Mouse (Mus musculus) CH12.LX (cell line): ENCODE results near the gene Ror1. TPM values are rescaled to one million over a fixed set of nuclear protein-coding genes. Genes with fewer than 3 reads are reported as not detected.

Experiments used
- DNase-seq: peaks from one replicate; pipeline ENCODE4 v3.0.0-alpha.2; 2013; ENCODE audit errors: extremely low read depth
- H3K27ac ChIP-seq: 2 replicates; pipeline ENCODE4 v1.5.1; 2012; ENCODE audit warnings: low read depth, mild to moderate bottlenecking, control low read depth, moderate library complexity; ENCODE audit not compliant: insufficient read depth
- H3K27me3 ChIP-seq: replicated peaks from 2 replicates; pipeline ENCODE3; 2012; ENCODE audit warnings: inconsistent platforms
- H3K36me3 ChIP-seq, 2 experiments: replicated peaks in 1 of 2; 2 replicates each; pipeline versions ENCODE3 to v1.6.1; 2012; ENCODE audit warnings: inconsistent platforms in 1 of 2, low read length in 1 of 2, mild to moderate bottlenecking in 1 of 2, mixed read lengths in 1 of 2, moderate library complexity in 1 of 2; ENCODE audit not compliant: control insufficient read depth in 1 of 2, insufficient read depth in 1 of 2
- H3K4me1 ChIP-seq, 2 experiments: 2 replicates each; pipeline ENCODE4 v1.6.1; 2012; ENCODE audit warnings: inconsistent platforms in 1 of 2, moderate library complexity in 1 of 2; ENCODE audit not compliant: insufficient read depth in 2 of 2, control insufficient read depth in 1 of 2
- H3K4me2 ChIP-seq: 2 replicates; pipeline ENCODE4 v1.6.1; 2012; ENCODE audit warnings: low read depth, mild to moderate bottlenecking, control low read depth; ENCODE audit not compliant: poor library complexity, insufficient read depth, severe bottlenecking
- H3K4me3 ChIP-seq, 3 experiments: fragments of 150-350 bp in 1 of 3; sonication (generic) in 1 of 3; replicated peaks in 1 of 3; 2 replicates each; pipeline versions ENCODE3 to v1.5.1; 2011 to 2012; ENCODE audit warnings: low read depth in 2 of 3, low read length in 2 of 3, mild to moderate bottlenecking in 2 of 3, moderate library complexity in 2 of 3, control low read depth in 1 of 3, improper control_type of control experiment in 1 of 3, inconsistent platforms in 1 of 3, mixed read lengths in 1 of 3; ENCODE audit not compliant: poor library complexity in 1 of 3
- H3K79me2 ChIP-seq: replicated peaks from 2 replicates; pipeline ENCODE4 v1.6.1; 2012; ENCODE audit warnings: mild to moderate bottlenecking, moderate library complexity; ENCODE audit not compliant: control insufficient read depth, poor library complexity, insufficient read depth, severe bottlenecking; ENCODE audit errors: extremely low read depth
- H3K9ac ChIP-seq: 2 replicates; pipeline ENCODE4 v1.6.1; 2012; ENCODE audit warnings: low read depth, mild to moderate bottlenecking, control low read depth, moderate library complexity; ENCODE audit not compliant: insufficient read depth
- H3K9me3 ChIP-seq: replicated peaks from 2 replicates; pipeline ENCODE3; 2012; ENCODE audit warnings: low read length, inconsistent platforms, mixed read lengths
- CHD2 ChIP-seq: IDR thresholded peaks from 2 replicates; pipeline ENCODE4 v1.6.1; 2011; ENCODE audit warnings: low read length, improper control_type of control experiment
- CTCF ChIP-seq, 2 experiments: IDR thresholded peaks in 1 of 2; conservative IDR thresholded peaks in 1 of 2; 2 replicates each; pipeline ENCODE4 v1.5.1; 2011 to 2012; ENCODE audit warnings: low read depth in 2 of 2, low read length in 2 of 2, improper control_type of control experiment in 1 of 2, inconsistent platforms in 1 of 2, mild to moderate bottlenecking in 1 of 2, moderate library complexity in 1 of 2
- E2F4 ChIP-seq: IDR thresholded peaks from 2 replicates; pipeline ENCODE4 v1.6.1; 2011; ENCODE audit warnings: low read depth, low read length, improper control_type of control experiment; ENCODE audit not compliant: insufficient replicate concordance
- ELF1 ChIP-seq: IDR thresholded peaks from 2 replicates; pipeline ENCODE4 v1.6.1; 2014; ENCODE audit warnings: low read depth, mild to moderate bottlenecking, inconsistent platforms, low read length, improper control_type of control experiment
- EP300 ChIP-seq: IDR thresholded peaks from 2 replicates; pipeline ENCODE4 v1.6.1; 2011; ENCODE audit warnings: low read length, improper control_type of control experiment
- GABPA ChIP-seq: IDR thresholded peaks from 2 replicates; pipeline ENCODE4 v1.6.1; 2012; ENCODE audit warnings: low read depth, low read length, improper control_type of control experiment, inconsistent platforms; ENCODE audit not compliant: insufficient replicate concordance
- HCFC1 ChIP-seq: IDR thresholded peaks from 2 replicates; pipeline ENCODE4 v1.6.1; 2012; ENCODE audit warnings: low read depth, mild to moderate bottlenecking, inconsistent platforms, low read length, improper control_type of control experiment
- IRF4 ChIP-seq: IDR thresholded peaks from 2 replicates; pipeline ENCODE4 v1.6.1; 2014; ENCODE audit warnings: low read depth, mild to moderate bottlenecking, inconsistent platforms, low read length, improper control_type of control experiment
- JUN ChIP-seq: IDR thresholded peaks from 2 replicates; pipeline ENCODE4 v1.6.1; 2011; ENCODE audit warnings: low read depth, mild to moderate bottlenecking, low read length, improper control_type of control experiment, moderate library complexity; ENCODE audit not compliant: insufficient read depth
- MAFK ChIP-seq: IDR thresholded peaks from 2 replicates; pipeline ENCODE4 v1.6.1; 2011; ENCODE audit warnings: low read length, improper control_type of control experiment; ENCODE audit not compliant: insufficient replicate concordance
- MAZ ChIP-seq: IDR thresholded peaks from 2 replicates; pipeline ENCODE4 v1.6.1; 2012; ENCODE audit warnings: low read depth, mild to moderate bottlenecking, inconsistent platforms, low read length, improper control_type of control experiment, moderate library complexity
- MEF2A ChIP-seq: IDR thresholded peaks from 2 replicates; pipeline ENCODE4 v1.6.1; 2014; ENCODE audit warnings: low read depth, mild to moderate bottlenecking, inconsistent platforms, low read length, improper control_type of control experiment, borderline replicate concordance
- MYC ChIP-seq: IDR thresholded peaks from 2 replicates; pipeline ENCODE4 v1.6.1; 2011; ENCODE audit warnings: low read depth, mild to moderate bottlenecking, improper control_type of control experiment, low read length
- NELFE ChIP-seq: IDR thresholded peaks from 2 replicates; pipeline ENCODE4 v1.6.1; 2011; ENCODE audit warnings: low read depth, low read length, improper control_type of control experiment
- NRF1 ChIP-seq: IDR thresholded peaks from 2 replicates; pipeline ENCODE4 v1.6.1; 2014; ENCODE audit warnings: low read depth, mild to moderate bottlenecking, inconsistent platforms, low read length, improper control_type of control experiment, moderate library complexity
- POLR2A ChIP-seq: IDR thresholded peaks from 2 replicates; pipeline ENCODE4 v1.6.1; 2011; ENCODE audit warnings: low read depth, mild to moderate bottlenecking, improper control_type of control experiment, low read length
- RCOR1 ChIP-seq: conservative IDR thresholded peaks from 2 replicates; pipeline ENCODE4 v1.6.1; 2012; ENCODE audit warnings: low read depth, mild to moderate bottlenecking, inconsistent platforms, low read length, improper control_type of control experiment
- SIN3A ChIP-seq: IDR thresholded peaks from 2 replicates; pipeline ENCODE4 v1.6.1; 2012; ENCODE audit warnings: low read length, improper control_type of control experiment, inconsistent platforms
- TBP ChIP-seq: conservative IDR thresholded peaks from 2 replicates; pipeline ENCODE4 v1.6.1; 2011; ENCODE audit warnings: low read depth, low read length, improper control_type of control experiment
- USF1 ChIP-seq: IDR thresholded peaks from 2 replicates; pipeline ENCODE4 v1.6.1; 2014; ENCODE audit warnings: low read depth, mild to moderate bottlenecking, inconsistent platforms, low read length, improper control_type of control experiment
- USF2 ChIP-seq: conservative IDR thresholded peaks from 2 replicates; pipeline ENCODE4 v1.6.1; 2011; ENCODE audit warnings: low read depth, low read length, improper control_type of control experiment
- ZC3H11A ChIP-seq: IDR thresholded peaks from 2 replicates; pipeline ENCODE4 v1.6.1; 2012; ENCODE audit warnings: low read depth, mild to moderate bottlenecking, inconsistent platforms, low read length, improper control_type of control experiment
- ZKSCAN1 ChIP-seq: IDR thresholded peaks from 2 replicates; pipeline ENCODE4 v1.6.1; 2012; ENCODE audit warnings: low read depth, inconsistent platforms, low read length, improper control_type of control experiment, borderline replicate concordance
- ZMIZ1 ChIP-seq: IDR thresholded peaks from 2 replicates; pipeline ENCODE4 v1.6.1; 2012; ENCODE audit warnings: low read depth, mild to moderate bottlenecking, inconsistent platforms, low read length, improper control_type of control experiment
- ZNF384 ChIP-seq: IDR thresholded peaks from 2 replicates; pipeline ENCODE4 v1.6.1; 2012; ENCODE audit warnings: low read depth, low read length, improper control_type of control experiment, inconsistent platforms
- dilution Hi-C: fragments of 300-500 bp; cut with MboI; formaldehyde crosslinking; loops from 2 replicates; pipeline ENCODE4 v1.14.3; 2020; ENCODE audit warnings: low sequenced_read_pairs; ENCODE audit not compliant: extremely low pct_unique_long_range_greater_than_20kb, extremely low pct_ligation_motif_present
- in situ Hi-C: fragments of 300-500 bp; cut with MboI; formaldehyde crosslinking; loops from 3 replicates; pipeline ENCODE4 v1.14.3; 2019; ENCODE audit warnings: low sequenced_read_pairs, low pct_ligation_motif_present, low pct_unique_long_range_greater_than_20kb, mixed read lengths
- polyA plus RNA-seq: library from polyadenylated mRNA; unstranded; fragments of >175 nt; gene quantifications from 2 replicates; pipeline ENCODE4 v1.2.1, GENCODE M21; 2012; ENCODE audit warnings: low read depth; ENCODE audit not compliant: insufficient read length
- total RNA-seq, 2 experiments: library from RNA; depleted of rRNA; stranded (reverse); fragments of 300-350 nt in 1 of 2; fragments of >200 nt in 1 of 2; gene quantifications; 2 replicates each; pipeline ENCODE4 v1.2.3; 2012 to 2014

Ror1 gene
- total and polyA plus RNA-seq, 3 experiments: not detected

DNA sequence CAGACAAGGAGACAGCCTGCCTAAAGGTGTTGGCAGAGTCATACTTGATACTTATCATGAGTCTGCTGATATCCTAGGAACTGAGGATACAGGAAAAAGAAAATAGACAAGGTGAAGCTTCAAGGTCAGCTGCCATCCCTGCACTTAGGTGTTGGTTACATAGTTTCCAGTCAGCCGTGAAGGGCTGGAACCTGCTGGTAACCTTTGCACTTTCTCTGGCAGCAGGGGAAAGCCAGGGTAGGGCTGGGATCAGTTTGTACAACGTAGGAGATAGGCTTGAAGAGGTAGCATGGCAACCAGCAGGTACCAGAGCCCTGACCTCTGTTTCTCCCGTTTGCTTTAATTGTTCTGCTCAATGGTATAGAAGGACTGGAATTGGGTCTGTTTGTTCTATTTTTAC, 281.6 kb downstream of the Ror1 start:
- no peak for DNase-seq
- H3K4me1 ChIP-seq: no peaks in the 10 kb centered on the region
- H3K9me3 ChIP-seq: peaks cover 69% of the 10 kb centered on the region
- TF ChIP-seq GABPA (no peak), ZMIZ1 (no peak), ZC3H11A (no peak), CHD2 (no peak), USF1 (no peak), CTCF (conservative IDR thresholded peaks at IDR 0.05 in 1 of 2, IDR thresholded peaks at IDR 0.05 in 1 of 2; ENCODE audit: low read depth in 2 of 2, low read length in 2 of 2) (no peak), MEF2A (no peak), ELF1 (no peak), NELFE (no peak), MYC (no peak), POLR2A (no peak), RCOR1 (no peak), MAFK (no peak), IRF4 (no peak), EP300 (no peak), USF2 (no peak), E2F4 (no peak), JUN (no peak), MAZ (no peak), ZNF384 (no peak)
- no peak overlapping the region for H3K27ac ChIP-seq
- no peaks in the 10 kb centered on the region for H3K79me2 ChIP-seq
- in situ Hi-C loops: no loop called here
- no peaks in the 10 kb centered on the region for H3K27me3 ChIP-seq
- no peak overlapping the region for H3K4me3 ChIP-seq
- H3K9ac ChIP-seq: no peak overlapping the region
- no peaks in the 10 kb centered on the region for H3K36me3 ChIP-seq
- dilution Hi-C loops: no loop called here
- H3K4me2 ChIP-seq: no peak overlapping the region

DNA sequence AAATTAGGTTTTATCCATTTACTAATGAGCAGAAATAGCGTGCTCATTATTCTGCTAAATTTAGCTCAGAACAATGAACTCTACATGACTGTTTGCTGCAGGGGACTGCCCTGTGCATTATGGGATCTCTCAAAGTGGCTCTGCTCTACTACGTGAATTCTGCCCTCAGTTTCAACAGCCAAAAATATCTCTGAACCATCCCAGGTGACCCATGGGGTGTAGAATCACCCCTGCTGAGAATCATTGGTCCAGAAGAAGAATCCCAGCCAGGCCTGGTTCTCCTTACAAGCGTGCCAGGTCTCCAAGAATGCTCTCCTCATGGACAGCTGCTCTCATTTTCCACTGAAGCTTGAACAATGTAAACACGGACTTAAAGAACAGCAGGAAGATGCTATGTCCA, 282.4 kb downstream of the Ror1 start:
- Histone ChIP-seq H3K27me3 (no peaks in the 10 kb centered on the region), H3K4me1 (no peaks in the 10 kb centered on the region), H3K27ac (no peak overlapping the region), H3K36me3 (no peaks in the 10 kb centered on the region), H3K79me2 (no peaks in the 10 kb centered on the region), H3K9me3 (peaks cover 73% of the 10 kb centered on the region), H3K4me2 (no peak overlapping the region), H3K9ac (no peak overlapping the region), H3K4me3 (no peak overlapping the region)
- TF ChIP-seq NELFE (no peak), EP300 (no peak), NRF1 (no peak), USF1 (no peak), IRF4 (no peak), TBP (no peak), ZKSCAN1 (no peak), MYC (no peak), ZMIZ1 (no peak), ZC3H11A (no peak), POLR2A (no peak), CTCF (conservative IDR thresholded peaks at IDR 0.05 in 1 of 2, IDR thresholded peaks at IDR 0.05 in 1 of 2; ENCODE audit: low read depth in 2 of 2, low read length in 2 of 2) (no peak), MEF2A (no peak), SIN3A (no peak), HCFC1 (no peak), E2F4 (no peak)
- in situ Hi-C loops (no loop called here), dilution Hi-C loops (no loop called here)
- DNase-seq: no peak
